Mouse (Mus musculus) G1E (cell line): ENCODE data around the gene Gm21887.
"Not testable (repeated sequence)": the region's sequence is repeated elsewhere in the genome, so short reads cannot be mapped to it uniquely, and the experiment has no call there.

Experiments used
- CTCF ChIP-seq: IDR thresholded peaks from 2 replicates; pipeline ENCODE4 v1.5.1; 2012; ENCODE audit warnings: low read depth, low read length, inconsistent platforms, mixed read lengths
- GATA2 ChIP-seq: IDR thresholded peaks from 2 replicates; pipeline ENCODE4 v1.6.1; 2012; ENCODE audit warnings: low read depth, low read length, inconsistent platforms, borderline replicate concordance

DNA sequence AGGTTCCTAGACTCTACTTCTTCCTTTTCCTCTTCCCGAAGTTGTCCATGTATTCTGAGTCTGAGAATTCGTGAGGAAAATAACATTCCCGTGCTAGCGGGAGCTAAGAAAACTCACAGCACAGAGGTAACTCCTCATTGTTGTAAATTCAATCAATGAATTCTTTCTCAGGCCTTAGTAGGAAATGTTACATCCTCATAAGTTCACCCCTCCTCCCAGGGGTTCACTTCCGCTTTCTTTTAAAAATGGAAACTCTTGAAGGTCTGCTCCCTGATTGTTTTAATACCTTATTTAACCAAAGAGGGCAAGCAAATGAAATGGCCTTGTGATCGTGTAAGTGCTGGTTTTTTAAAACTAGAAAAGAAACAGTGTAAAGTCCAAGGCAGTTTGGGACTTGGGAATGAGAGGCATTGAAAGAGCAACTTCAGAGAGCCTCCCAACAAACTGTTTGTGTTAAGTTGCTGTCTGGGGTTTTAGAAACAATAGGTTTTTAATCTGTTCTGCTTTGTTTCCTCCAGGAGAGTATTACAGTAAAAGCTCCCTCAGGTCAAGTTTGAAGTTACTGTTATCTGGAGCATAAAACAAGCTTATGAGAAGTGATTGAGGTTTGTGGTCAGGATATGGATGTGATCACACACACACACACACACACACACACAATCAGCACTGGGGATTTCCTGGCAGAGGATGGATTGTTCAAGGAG is 36.5 kb upstream of the Gm21887 start:
- not testable (repeated sequence) for TF ChIP-seq CTCF, GATA2
